Mouse (Mus musculus): ENCODE results near the gene Pigl. TPM values are rescaled to one million over a fixed set of nuclear protein-coding genes. Genes with fewer than 3 reads are reported as not detected.
"Not testable (repeated sequence)": the region's sequence is repeated elsewhere in the genome, so short reads cannot be mapped to it uniquely, and the experiment has no call there.

Gene Pigl
- polyA plus RNA-seq, 1 experiment from 2014 or later: 11.5 TPM

- peak overlapping the region; percentile 86 for H3K4me2 ChIP-seq
- H3K9me3 ChIP-seq (ENCODE audit: low read depth, low read length): no peaks in the 10 kb centered on the region
- no peaks in the 10 kb centered on the region for H3K4me1 ChIP-seq (ENCODE audit: insufficient read depth)
- H3K4me3 ChIP-seq (ENCODE audit: low read depth, low read length): peak overlapping the region; percentile 92
- 0% methylated on average over 18 of the region's 18 CpGs for WGBS
- no peak for TF ChIP-seq CTCF (IDR thresholded peaks at IDR 0.05; ENCODE audit: low read depth)
- peak overlapping the region; percentile 98 for H3K27ac ChIP-seq (ENCODE audit: low read depth)
- DNase-seq (peak; percentile 67), ATAC-seq (ENCODE audit: insufficient read depth) (no peak)
- no peaks in the 10 kb centered on the region for H3K27me3 ChIP-seq (ENCODE audit: insufficient read depth, low read length)
- no peaks in the 10 kb centered on the region for H3K36me3 ChIP-seq (ENCODE audit: insufficient read depth)
- H3K9ac ChIP-seq: peak overlapping the region; percentile 98
Observed at GRCm38 (mm10) chr11:62457891-62458270, 379 bp upstream of the Pigl start.

GRCm38 (mm10) chr11:62458780-62459179, 520 bp downstream of the Pigl start:
- DNase-seq (no peak), ATAC-seq (ENCODE audit: insufficient read depth) (no peak)
- Histone ChIP-seq H3K9ac (peak overlapping the region; percentile 98), H3K27me3 (ENCODE audit: insufficient read depth, low read length) (no peaks in the 10 kb centered on the region), H3K9me3 (ENCODE audit: low read depth, low read length) (no peaks in the 10 kb centered on the region), H3K27ac (ENCODE audit: low read depth) (peak overlapping the region; percentile 98), H3K4me3 (ENCODE audit: low read depth, low read length) (peak overlapping the region; percentile 92), H3K4me1 (ENCODE audit: insufficient read depth) (no peaks in the 10 kb centered on the region), H3K4me2 (peak overlapping the region; percentile 86), H3K36me3 (ENCODE audit: insufficient read depth) (no peaks in the 10 kb centered on the region)
- no peak for TF ChIP-seq CTCF (IDR thresholded peaks at IDR 0.05; ENCODE audit: low read depth)
- under 1% methylated on average over 9 of the region's 9 CpGs for WGBS

DNA sequence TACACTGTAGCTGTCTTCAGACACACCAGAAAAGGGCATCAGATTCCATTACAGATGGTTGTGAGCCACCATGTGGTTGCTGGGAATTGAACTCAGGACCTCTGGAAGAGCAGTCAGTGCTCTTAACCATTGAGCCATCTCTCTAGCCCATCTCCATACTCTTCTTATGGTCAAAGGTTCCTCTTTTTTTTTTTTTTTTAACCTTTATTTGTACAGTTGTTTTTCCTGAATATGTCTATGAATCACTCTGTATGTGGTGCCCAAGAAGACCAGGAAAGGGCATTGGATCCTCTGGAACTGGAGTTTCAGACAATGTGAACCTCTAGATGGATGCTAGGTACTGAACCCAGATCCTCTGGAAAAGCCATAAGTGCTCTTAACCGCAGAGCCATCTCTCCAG, 4.3 kb downstream of the Pigl start:
- not testable (repeated sequence) for H3K27ac ChIP-seq (ENCODE audit: low read depth); ATAC-seq (ENCODE audit: insufficient read depth); H3K27me3 ChIP-seq (ENCODE audit: insufficient read depth, low read length); H3K4me2 ChIP-seq; DNase-seq; H3K9ac ChIP-seq; H3K4me1 ChIP-seq (ENCODE audit: insufficient read depth); H3K9me3 ChIP-seq (ENCODE audit: low read depth, low read length); H3K4me3 ChIP-seq (ENCODE audit: low read depth, low read length); H3K36me3 ChIP-seq (ENCODE audit: insufficient read depth)
- 87% methylated on average over 1 of the region's 1 CpGs for WGBS

GRCm38 (mm10) chr11:62463225-62463915, 5.1 kb downstream of the Pigl start:
- H3K27me3 ChIP-seq (ENCODE audit: insufficient read depth, low read length): no peaks in the 10 kb centered on the region
- DNase-seq: no peak
- H3K4me3 ChIP-seq (ENCODE audit: low read depth, low read length): no peak overlapping the region
- H3K27ac ChIP-seq (ENCODE audit: low read depth): no peak overlapping the region
- TF ChIP-seq CTCF (IDR thresholded peaks at IDR 0.05; ENCODE audit: low read depth): no peak
- H3K9ac ChIP-seq: no peak overlapping the region
- no peaks in the 10 kb centered on the region for H3K9me3 ChIP-seq (ENCODE audit: low read depth, low read length)
- no peak overlapping the region for H3K4me2 ChIP-seq
- no peaks in the 10 kb centered on the region for H3K36me3 ChIP-seq (ENCODE audit: insufficient read depth)
- no peaks in the 10 kb centered on the region for H3K4me1 ChIP-seq (ENCODE audit: insufficient read depth)
- 74% methylated on average over 2 of the region's 2 CpGs for WGBS
- ATAC-seq (ENCODE audit: insufficient read depth): no peak

- no peak for TF ChIP-seq CTCF (IDR thresholded peaks at IDR 0.05; ENCODE audit: low read depth)
Observed at GRCm38 (mm10) chr11:62464696-62465095, 6.4 kb downstream of the Pigl start.

DNA sequence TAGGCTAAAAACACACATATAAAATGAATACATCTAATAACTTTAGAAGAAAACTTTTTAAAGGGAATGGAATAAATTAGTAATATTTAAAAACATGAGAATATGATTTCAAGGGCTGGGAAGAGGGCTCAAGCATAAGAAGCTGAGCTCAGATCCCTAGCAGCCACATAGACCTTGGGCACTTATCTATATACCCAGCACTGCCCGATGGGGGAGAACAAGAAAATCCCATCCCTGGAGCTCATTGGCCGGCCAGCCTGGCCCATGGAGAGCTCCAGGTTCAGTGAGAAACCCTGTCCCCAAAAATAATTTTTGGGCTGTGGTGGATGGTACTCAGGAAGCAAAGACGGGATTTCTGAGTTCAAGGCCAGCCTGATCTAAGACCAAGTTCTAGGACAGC, 7.6 kb downstream of the Pigl start:
- Histone ChIP-seq H3K4me3 (ENCODE audit: low read depth, low read length) (no peak overlapping the region), H3K4me1 (ENCODE audit: insufficient read depth) (no peaks in the 10 kb centered on the region), H3K9ac (no peak overlapping the region), H3K36me3 (ENCODE audit: insufficient read depth) (no peaks in the 10 kb centered on the region), H3K4me2 (no peak overlapping the region), H3K27ac (ENCODE audit: low read depth) (no peak overlapping the region), H3K9me3 (ENCODE audit: low read depth, low read length) (no peaks in the 10 kb centered on the region), H3K27me3 (ENCODE audit: insufficient read depth, low read length) (no peaks in the 10 kb centered on the region)
- ATAC-seq (ENCODE audit: insufficient read depth): no peak
- 81% methylated on average over 3 of the region's 3 CpGs for WGBS
- no peak for DNase-seq
- TF ChIP-seq CTCF (IDR thresholded peaks at IDR 0.05; ENCODE audit: low read depth): no peak

More at GRCm38 (mm10) chr11:62464696-62465095, 6.4 kb downstream of the Pigl start:
- Histone ChIP-seq H3K9ac (no peak overlapping the region), H3K4me3 (ENCODE audit: low read depth, low read length) (no peak overlapping the region), H3K36me3 (ENCODE audit: insufficient read depth) (no peaks in the 10 kb centered on the region), H3K4me2 (no peak overlapping the region), H3K27me3 (ENCODE audit: insufficient read depth, low read length) (no peaks in the 10 kb centered on the region), H3K4me1 (ENCODE audit: insufficient read depth) (no peaks in the 10 kb centered on the region), H3K9me3 (ENCODE audit: low read depth, low read length) (no peaks in the 10 kb centered on the region), H3K27ac (ENCODE audit: low read depth) (no peak overlapping the region)
- ATAC-seq (ENCODE audit: insufficient read depth): no peak
- 91% methylated on average over 3 of the region's 3 CpGs for WGBS
- no peak for DNase-seq

GRCm38 (mm10) chr11:62466546-62466945, 8.3 kb downstream of the Pigl start:
- Histone ChIP-seq H3K9me3 (ENCODE audit: low read depth, low read length) (no peaks in the 10 kb centered on the region), H3K9ac (no peak overlapping the region), H3K27me3 (ENCODE audit: insufficient read depth, low read length) (no peaks in the 10 kb centered on the region), H3K4me3 (ENCODE audit: low read depth, low read length) (no peak overlapping the region), H3K4me2 (no peak overlapping the region), H3K4me1 (ENCODE audit: insufficient read depth) (no peaks in the 10 kb centered on the region), H3K27ac (ENCODE audit: low read depth) (no peak overlapping the region), H3K36me3 (ENCODE audit: insufficient read depth) (no peaks in the 10 kb centered on the region)
- ATAC-seq (ENCODE audit: insufficient read depth): no peak
- no peak for TF ChIP-seq CTCF (IDR thresholded peaks at IDR 0.05; ENCODE audit: low read depth)
- WGBS: 81% methylated on average over 3 of the region's 3 CpGs
- DNase-seq: no peak

DNA sequence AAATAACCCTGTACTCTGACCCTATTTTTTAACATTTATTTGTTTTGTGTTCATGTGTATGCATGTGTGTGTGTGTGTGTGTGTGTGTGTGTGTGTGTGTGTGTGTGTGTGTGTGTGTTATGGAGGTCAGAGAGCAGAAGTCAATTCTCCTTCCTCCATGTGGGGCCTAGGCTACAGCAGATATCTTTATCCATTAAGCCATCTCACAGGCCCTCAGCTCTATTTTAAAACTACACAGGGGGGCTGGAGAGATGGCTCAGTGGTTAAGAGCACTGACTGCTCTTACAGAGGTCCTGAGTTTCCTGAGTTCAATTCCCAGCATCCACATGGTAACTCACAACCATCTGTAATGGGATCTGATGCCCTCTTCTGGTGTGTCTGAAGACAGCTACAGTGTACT, 9.0 kb downstream of the Pigl start:
- not testable (repeated sequence) for ATAC-seq (ENCODE audit: insufficient read depth); H3K27me3 ChIP-seq (ENCODE audit: insufficient read depth, low read length)

More for the DNA sequence above, 9.0 kb downstream of the Pigl start:
- H3K4me1 ChIP-seq (ENCODE audit: insufficient read depth); H3K4me3 ChIP-seq (ENCODE audit: low read depth, low read length); H3K4me2 ChIP-seq; H3K36me3 ChIP-seq (ENCODE audit: insufficient read depth); H3K9me3 ChIP-seq (ENCODE audit: low read depth, low read length); H3K27ac ChIP-seq (ENCODE audit: low read depth); H3K9ac ChIP-seq; DNase-seq: not testable (repeated sequence)

Measured in lung, embryonic 14.5 days (tissue).